Mouse (Mus musculus): ENCODE measurements around the gene S100a2. TPM values are rescaled to one million over a fixed set of nuclear protein-coding genes. Genes with fewer than 3 reads are reported as not detected.

The S100a2 gene
- polyA plus RNA-seq, 1 experiment from 2014 or later = not detected

- H3K4me3 ChIP-seq = no peak overlapping the region
- no peaks in the 10 kb centered on the region for H3K9me3 ChIP-seq
- no peak for ATAC-seq (replicated peaks)
- WGBS = 91% methylated on average over 3 of the region's 3 CpGs
- H3K27me3 ChIP-seq (replicated peaks) = peaks cover 4% of the 10 kb centered on the region
- H3K27ac ChIP-seq = no peak overlapping the region
- H3K9ac ChIP-seq = no peak overlapping the region
- no peaks in the 10 kb centered on the region for H3K36me3 ChIP-seq (replicated peaks)
- H3K4me1 ChIP-seq = peaks cover 7% of the 10 kb centered on the region
- H3K4me2 ChIP-seq = no peak overlapping the region
These were observed 21.4 kb downstream of the S100a2 start for GRCm38 (mm10) chr3:90611494-90611893.

DNA sequence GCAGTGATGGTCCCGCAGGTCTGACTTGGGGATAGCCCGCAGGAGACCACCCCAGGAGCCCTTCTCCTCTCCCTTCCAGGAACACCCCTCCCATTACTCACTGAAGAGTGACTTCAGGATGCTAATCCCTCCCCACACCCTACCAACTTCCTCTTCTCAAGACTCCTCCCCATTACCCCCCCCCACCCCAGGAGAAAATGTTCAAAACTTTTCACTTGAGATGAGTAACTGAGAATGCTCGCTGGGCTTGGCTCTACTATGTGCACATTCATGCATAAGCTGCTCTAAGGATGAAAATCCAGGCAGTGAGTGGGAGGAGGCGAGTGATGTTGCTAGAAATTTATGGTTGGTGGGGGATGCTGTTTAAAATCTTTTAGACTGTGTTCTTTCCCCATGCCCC, 22.0 kb downstream of the S100a2 start:
- no peak overlapping the region for H3K9ac ChIP-seq
- no peak overlapping the region for H3K27ac ChIP-seq
- peaks cover 4% of the 10 kb centered on the region for H3K27me3 ChIP-seq (replicated peaks)
- H3K4me3 ChIP-seq = no peak overlapping the region
- no peak overlapping the region for H3K4me2 ChIP-seq
- H3K4me1 ChIP-seq = peaks cover 7% of the 10 kb centered on the region
- ATAC-seq (replicated peaks) = no peak
- no peaks in the 10 kb centered on the region for H3K36me3 ChIP-seq (replicated peaks)
- 69% methylated on average over 4 of the region's 4 CpGs for WGBS
- H3K9me3 ChIP-seq = no peaks in the 10 kb centered on the region

- Histone ChIP-seq H3K4me1 (peaks cover 7% of the 10 kb centered on the region), H3K27me3 (replicated peaks) (peaks cover 4% of the 10 kb centered on the region), H3K36me3 (replicated peaks) (no peaks in the 10 kb centered on the region), H3K4me2 (peak within 1 kb of the TSS; percentile 61), H3K4me3 (peak within 1 kb of the TSS; percentile 30), H3K27ac (no peak within 1 kb of the TSS), H3K9ac (no peak within 1 kb of the TSS), H3K9me3 (no peaks in the 10 kb centered on the region)
- WGBS = 1% methylated on average over 23 of the region's 23 CpGs
- ATAC-seq (replicated peaks) = peak; percentile 68
These were observed 22.8 kb downstream of the S100a2 start, which contains the start of gene S100a6 for GRCm38 (mm10) chr3:90612728-90613291. TSS of gene S100a6 (plus strand) at chr3:90612882.

DNA sequence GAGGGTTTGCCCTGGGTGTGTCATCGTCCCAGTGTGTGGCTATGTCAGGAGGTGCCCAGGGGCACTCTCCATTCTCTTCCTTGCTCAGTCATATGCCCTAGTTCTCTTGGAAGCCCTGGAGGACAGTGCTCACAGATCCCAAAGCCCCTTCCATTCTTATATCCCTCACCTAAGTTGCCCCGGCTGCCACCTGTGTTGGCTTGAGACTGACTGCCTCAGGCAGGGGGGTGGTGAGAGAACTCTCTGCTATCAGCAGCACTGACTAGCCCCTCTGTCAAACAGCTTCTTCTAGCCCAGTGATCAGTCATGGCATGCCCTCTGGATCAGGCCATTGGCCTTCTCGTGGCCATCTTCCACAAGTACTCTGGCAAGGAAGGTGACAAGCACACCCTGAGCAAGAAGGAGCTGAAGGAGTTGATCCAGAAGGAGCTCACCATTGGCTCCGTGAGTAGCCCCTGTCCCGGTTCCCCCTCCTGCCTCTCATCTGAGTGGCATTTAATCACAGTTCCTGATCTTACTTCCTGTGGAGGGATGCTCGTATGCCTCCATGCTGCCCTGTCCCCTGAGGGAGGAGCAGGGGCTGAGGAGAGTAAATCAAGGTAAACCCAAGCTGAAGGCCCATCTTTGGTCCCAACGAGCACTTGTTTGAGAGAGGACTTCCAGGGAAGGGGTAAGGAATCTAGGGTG, 23.6 kb downstream of the S100a2 start:
- peaks cover 7% of the 10 kb centered on the region for H3K4me1 ChIP-seq
- H3K27me3 ChIP-seq (replicated peaks) = peaks cover 4% of the 10 kb centered on the region
- no peaks in the 10 kb centered on the region for H3K9me3 ChIP-seq
- peak overlapping the region; percentile 61; the same call in 1 of the 2 replicates for H3K4me2 ChIP-seq
- no peak overlapping the region for H3K9ac ChIP-seq
- H3K36me3 ChIP-seq (replicated peaks) = no peaks in the 10 kb centered on the region
- no peak overlapping the region for H3K4me3 ChIP-seq
- no peak overlapping the region for H3K27ac ChIP-seq
- ATAC-seq (replicated peaks) = no peak
- WGBS = 68% methylated on average over 7 of the region's 7 CpGs

GRCm38 (mm10) chr3:90614148-90614530, 24.1 kb downstream of the S100a2 start:
- Histone ChIP-seq H3K9me3 (no peaks in the 10 kb centered on the region), H3K4me1 (peaks cover 7% of the 10 kb centered on the region), H3K27me3 (replicated peaks) (peaks cover 4% of the 10 kb centered on the region), H3K4me2 (no peak overlapping the region), H3K27ac (no peak overlapping the region), H3K4me3 (no peak overlapping the region), H3K9ac (no peak overlapping the region), H3K36me3 (replicated peaks) (no peaks in the 10 kb centered on the region)
- 86% methylated on average over 6 of the region's 6 CpGs for WGBS
- ATAC-seq (replicated peaks) = no peak

GRCm38 (mm10) chr3:90614611-90615251, 24.7 kb downstream of the S100a2 start:
- Histone ChIP-seq H3K36me3 (replicated peaks) (no peaks in the 10 kb centered on the region), H3K4me2 (no peak overlapping the region), H3K27me3 (replicated peaks) (peaks cover 4% of the 10 kb centered on the region), H3K9ac (no peak overlapping the region), H3K9me3 (no peaks in the 10 kb centered on the region), H3K4me3 (no peak overlapping the region), H3K27ac (no peak overlapping the region), H3K4me1 (peaks cover 7% of the 10 kb centered on the region)
- ATAC-seq (replicated peaks) = no peak; the same call in 1 of the 2 replicates
- WGBS = 83% methylated on average over 11 of the region's 11 CpGs

- 10% methylated on average over 7 of the region's 7 CpGs for WGBS
- H3K27ac ChIP-seq = no peak overlapping the region
- no peaks in the 10 kb centered on the region for H3K36me3 ChIP-seq (replicated peaks)
- H3K4me3 ChIP-seq = no peak overlapping the region
- no peak overlapping the region for H3K4me2 ChIP-seq
- H3K9me3 ChIP-seq = no peaks in the 10 kb centered on the region
- peaks cover 4% of the 10 kb centered on the region for H3K27me3 ChIP-seq (replicated peaks)
- ATAC-seq (replicated peaks) = peak; percentile 53; the same call in 1 of the 2 replicates
- H3K9ac ChIP-seq = no peak overlapping the region
- H3K4me1 ChIP-seq = peaks cover 7% of the 10 kb centered on the region
These were observed 25.4 kb downstream of the S100a2 start for GRCm38 (mm10) chr3:90615415-90615814.

- Histone ChIP-seq H3K36me3 (replicated peaks) (no peaks in the 10 kb centered on the region), H3K27me3 (replicated peaks) (peaks cover 4% of the 10 kb centered on the region), H3K9ac (no peak overlapping the region), H3K4me3 (no peak overlapping the region), H3K27ac (no peak overlapping the region), H3K4me1 (peaks cover 7% of the 10 kb centered on the region), H3K9me3 (no peaks in the 10 kb centered on the region), H3K4me2 (no peak overlapping the region)
- ATAC-seq (replicated peaks) = no peak
- 70% methylated on average over 1 of the region's 1 CpGs for WGBS
These were observed 25.9 kb downstream of the S100a2 start for GRCm38 (mm10) chr3:90615911-90616310.

GRCm38 (mm10) chr3:90617586-90617985, 27.5 kb downstream of the S100a2 start:
- Histone ChIP-seq H3K4me3 (no peak overlapping the region), H3K27me3 (replicated peaks) (peaks cover 4% of the 10 kb centered on the region), H3K9me3 (no peaks in the 10 kb centered on the region), H3K4me1 (peaks cover 6% of the 10 kb centered on the region), H3K4me2 (no peak overlapping the region), H3K27ac (no peak overlapping the region), H3K36me3 (replicated peaks) (no peaks in the 10 kb centered on the region), H3K9ac (no peak overlapping the region)
- ATAC-seq (replicated peaks) = no peak
- 20% methylated on average over 1 of the region's 1 CpGs for WGBS

- Histone ChIP-seq H3K9me3 (no peaks in the 10 kb centered on the region), H3K4me3 (no peak overlapping the region), H3K9ac (no peak overlapping the region), H3K4me2 (no peak overlapping the region), H3K36me3 (replicated peaks) (no peaks in the 10 kb centered on the region), H3K27ac (no peak overlapping the region), H3K4me1 (peaks cover 15% of the 10 kb centered on the region), H3K27me3 (replicated peaks) (no peaks in the 10 kb centered on the region)
- 67% methylated on average over 7 of the region's 7 CpGs for WGBS
- ATAC-seq (replicated peaks) = no peak
These were observed 31.5 kb downstream of the S100a2 start for GRCm38 (mm10) chr3:90621552-90621951.

DNA sequence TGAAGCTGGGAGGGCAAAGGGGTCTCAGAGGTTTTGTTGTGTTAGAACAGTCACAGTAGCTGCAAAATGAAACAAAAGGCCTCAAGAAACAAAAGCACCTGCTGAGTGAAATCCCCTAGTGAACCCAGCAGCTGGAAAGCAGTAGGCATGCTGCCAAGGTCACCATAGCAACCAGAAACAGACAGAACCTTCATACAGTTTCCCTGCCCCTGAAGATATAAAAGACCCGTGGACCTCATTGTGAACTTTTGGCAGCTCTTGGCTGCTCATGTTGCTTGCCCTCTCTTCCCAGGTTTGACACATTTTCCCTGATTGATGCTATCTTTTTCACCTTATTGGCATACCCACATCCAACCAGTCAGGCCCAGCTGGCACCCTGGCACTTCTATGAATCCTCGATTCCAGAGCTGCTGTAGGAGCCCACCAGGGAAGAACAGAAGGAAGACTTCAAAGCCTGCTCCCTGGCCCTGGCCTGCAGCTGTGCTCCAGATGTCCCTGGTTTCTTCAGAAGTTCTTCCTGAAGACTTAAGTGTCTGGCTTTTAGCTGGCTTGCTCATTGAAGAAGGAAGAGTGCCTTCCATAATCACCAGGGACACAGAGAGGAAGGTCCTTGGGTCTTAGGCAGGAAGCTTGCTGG, 33.5 kb downstream of the S100a2 start:
- Histone ChIP-seq H3K36me3 (replicated peaks) (no peaks in the 10 kb centered on the region), H3K9me3 (no peaks in the 10 kb centered on the region), H3K27me3 (replicated peaks) (no peaks in the 10 kb centered on the region), H3K4me3 (no peak overlapping the region), H3K9ac (no peak overlapping the region), H3K4me2 (no peak overlapping the region), H3K4me1 (peaks cover 15% of the 10 kb centered on the region), H3K27ac (peak overlapping the region; percentile 60)
- ATAC-seq (replicated peaks) = peak; percentile 76
- 8% methylated on average over 2 of the region's 2 CpGs for WGBS

DNA sequence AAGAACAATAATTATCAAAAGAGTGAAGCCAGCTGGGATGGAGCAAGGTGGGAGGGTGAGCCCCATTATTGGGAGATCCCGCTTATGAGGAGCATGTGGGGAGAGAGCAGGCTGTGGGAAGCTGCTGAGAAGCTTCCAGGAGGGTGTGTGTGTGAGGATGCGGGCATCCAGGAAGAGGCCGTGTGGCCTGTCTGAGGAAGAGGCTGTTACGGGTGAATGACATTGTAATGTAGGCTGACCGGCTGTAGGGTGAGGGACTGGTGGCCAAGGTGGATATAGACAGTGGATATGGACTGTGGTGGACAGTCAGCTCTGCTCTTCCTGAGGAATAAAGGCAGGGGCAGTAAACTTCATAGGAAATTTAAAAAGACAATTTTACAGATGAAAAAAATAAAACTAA, 35.4 kb downstream of the S100a2 start:
- Histone ChIP-seq H3K27ac (no peak overlapping the region), H3K4me1 (peaks cover 15% of the 10 kb centered on the region), H3K36me3 (replicated peaks) (no peaks in the 10 kb centered on the region), H3K9ac (no peak overlapping the region), H3K4me2 (no peak overlapping the region), H3K27me3 (replicated peaks) (no peaks in the 10 kb centered on the region), H3K4me3 (no peak overlapping the region), H3K9me3 (no peaks in the 10 kb centered on the region)
- ATAC-seq (replicated peaks) = no peak
- 75% methylated on average over 5 of the region's 5 CpGs for WGBS

All from midbrain, embryonic 15.5 days (tissue).